ENCODE assay signal across 1 mouse cellular context in the genomic region with DNA sequence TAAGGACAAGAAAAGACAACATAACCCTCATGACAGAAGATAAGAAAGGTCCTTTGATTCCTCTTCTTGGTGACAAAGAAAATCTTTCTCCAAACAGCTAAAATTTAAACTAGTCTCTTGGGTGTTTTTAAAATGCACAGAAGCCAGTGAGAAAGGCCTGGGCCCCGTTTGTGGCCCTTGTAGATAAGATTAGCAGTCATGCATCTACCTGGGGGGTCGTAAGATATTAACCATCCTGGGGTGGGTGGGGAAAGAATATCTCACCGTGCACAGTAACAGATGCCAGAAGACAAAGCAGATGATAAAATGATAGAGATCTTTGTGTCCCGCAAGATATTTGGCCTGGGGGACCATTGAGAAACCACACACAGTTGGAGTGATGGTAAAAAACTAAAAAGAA.
TF ChIP-seq lines count a peak whose summit lies in the region.

No protein-coding gene starts in this region.

TF ChIP-seq in MEL, 35 proteins besides CTCF, POLR2A, EP300 and RAD21 (continued from another document):
- TF ChIP-seq SIN3A (IDR thresholded peaks at IDR 0.05; ENCODE audit: low read length), result peak; percentile 34; the same call in 1 of the 2 replicates
- peak; percentile 82 for TF ChIP-seq GATA1 (IDR thresholded peaks at IDR 0.05; ENCODE audit: low read depth, low read length)
- no peak for TF ChIP-seq USF1 (IDR thresholded peaks at IDR 0.05; ENCODE audit: low read depth, low read length)
- TF ChIP-seq NELFE (IDR thresholded peaks at IDR 0.05; ENCODE audit: low read depth, low read length), result no peak
